Mouse (Mus musculus) cerebellum, adult 2 months (tissue): ENCODE results near the gene Fam234b. TPM values are rescaled to one million over a fixed set of nuclear protein-coding genes. Genes with fewer than 3 reads are reported as not detected.

ENCODE experiments used
- DNase-seq, 2 experiments: peaks; one replicate each; pipeline ENCODE4 v3.0.0; 2021
- H3K27ac ChIP-seq: fragments of 200-500 bp; 2 replicates; pipeline ENCODE4 v1.5.1; 2012; ENCODE audit warnings: low read length, control low read depth, inconsistent platforms; ENCODE audit not compliant: insufficient read depth
- H3K27me3 ChIP-seq: fragments of 200-500 bp; 2 replicates; pipeline ENCODE4 v1.6.1; 2012; ENCODE audit warnings: inconsistent platforms, mild to moderate bottlenecking, low read length, moderate library complexity; ENCODE audit not compliant: control insufficient read depth, insufficient read depth
- H3K4me1 ChIP-seq: fragments of 200-500 bp; 2 replicates; pipeline ENCODE4 v1.6.1; 2011; ENCODE audit warnings: low read length; ENCODE audit not compliant: control insufficient read depth, insufficient read depth
- H3K4me3 ChIP-seq: fragments of 200-500 bp; replicated peaks from 2 replicates; pipeline ENCODE3; 2011; ENCODE audit warnings: mild to moderate bottlenecking, low read depth, low read length, control low read depth; ENCODE audit not compliant: insufficient read depth
- CTCF ChIP-seq: fragments of 200-500 bp; IDR thresholded peaks from 2 replicates; pipeline ENCODE4 v1.5.1; 2011; ENCODE audit warnings: low read depth, mild to moderate bottlenecking, control low read depth, low read length, moderate library complexity, borderline replicate concordance; ENCODE audit not compliant: insufficient read depth
- POLR2A ChIP-seq: fragments of 200-500 bp; IDR thresholded peaks from 2 replicates; pipeline ENCODE4 v1.6.1; 2011; ENCODE audit warnings: low read length, control low read depth, borderline replicate concordance; ENCODE audit not compliant: insufficient read depth
- WGBS: fragments of 180-500 bp; shearing (Covaris S2); methylation state at CpG from one replicate; pipeline ENCODE4 v1.1.7; 2018; 5-methylcytosine and 5-hydroxymethylcytosine counted together
- polyA plus RNA-seq: library from polyadenylated mRNA; depleted of rRNA; stranded (reverse); fragments of >200 nt; gene quantifications from 2 replicates; pipeline ENCODE4 v1.2.3, GENCODE M21; 2012

The Fam234b gene
- polyA plus RNA-seq, 1 experiment: 118 TPM

DNA sequence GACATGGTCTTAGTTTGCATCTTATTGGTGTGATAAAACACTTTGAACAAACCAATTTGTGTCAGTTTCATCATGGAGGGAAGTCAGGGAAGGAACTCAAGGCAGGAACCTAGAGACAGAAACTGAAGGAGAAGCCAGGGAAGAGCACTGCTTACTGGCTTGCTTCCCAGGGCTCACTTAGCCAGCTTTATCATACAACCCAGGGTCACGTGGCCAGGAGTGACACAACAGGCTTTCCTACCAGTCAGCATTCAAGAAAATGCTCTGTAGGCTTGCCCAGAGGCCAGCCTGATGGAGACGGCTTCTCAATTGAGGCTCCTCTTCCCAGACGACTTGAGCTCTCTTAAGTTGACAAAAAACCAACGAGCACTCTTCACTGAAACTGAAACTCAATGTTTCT lies 2.9 kb upstream of the Fam234b start:
- H3K4me3 ChIP-seq: no peak overlapping the region
- no peak for TF ChIP-seq POLR2A
- DNase-seq: no peak
- 67% methylated on average over 4 of the region's 4 CpGs for WGBS
- no peaks in the 10 kb centered on the region; the same call in 1 of the 2 replicates for H3K27me3 ChIP-seq
- no peaks in the 10 kb centered on the region for H3K4me1 ChIP-seq
- no peak overlapping the region for H3K27ac ChIP-seq

- no peak for TF ChIP-seq POLR2A
- no peak for TF ChIP-seq CTCF
- H3K27ac ChIP-seq: no peak overlapping the region
- 90% methylated on average over 8 of the region's 8 CpGs for WGBS
- no peak for DNase-seq
- H3K4me1 ChIP-seq: no peaks in the 10 kb centered on the region
- no peaks in the 10 kb centered on the region; the same call in 1 of the 2 replicates for H3K27me3 ChIP-seq
- H3K4me3 ChIP-seq: no peak overlapping the region
Observed at GRCm38 (mm10) chr6:135196707-135197106, 1.1 kb upstream of the Fam234b start.

- DNase-seq: no peak
- TF ChIP-seq POLR2A (no peak), CTCF (no peak)
- Histone ChIP-seq H3K4me1 (no peaks in the 10 kb centered on the region), H3K4me3 (peak overlapping the region; percentile 89), H3K27me3 (no peaks in the 10 kb centered on the region; the same call in 1 of the 2 replicates), H3K27ac (no peak overlapping the region; the same call in 1 of the 2 replicates)
- WGBS: 11% methylated on average over 7 of the region's 7 CpGs
Observed at GRCm38 (mm10) chr6:135197446-135197845, 331 bp upstream of the Fam234b start.

DNA sequence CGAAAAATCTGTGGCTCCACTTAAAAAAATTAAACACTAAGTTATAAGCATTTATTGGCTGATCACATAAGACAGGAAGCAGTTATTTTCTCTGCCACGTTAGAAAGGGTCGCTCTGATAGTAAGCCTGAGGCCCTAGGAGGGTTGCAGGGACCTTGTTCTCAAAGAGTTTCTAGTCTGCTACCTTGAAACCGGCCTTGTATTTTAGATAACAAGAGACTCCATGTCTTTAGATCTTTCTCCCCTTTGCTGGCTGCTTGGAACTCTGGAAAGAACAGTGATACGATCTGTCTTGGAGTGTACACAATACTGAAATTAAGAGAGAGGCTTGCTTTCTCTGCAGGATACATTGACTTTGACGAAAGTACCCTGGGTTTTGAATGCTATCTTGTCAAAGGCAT lies 949 bp downstream of the Fam234b start:
- TF ChIP-seq POLR2A (no peak), CTCF (no peak)
- WGBS: 25% methylated on average over 6 of the region's 6 CpGs
- Histone ChIP-seq H3K4me1 (no peaks in the 10 kb centered on the region), H3K27me3 (no peaks in the 10 kb centered on the region), H3K4me3 (peak overlapping the region; percentile 89), H3K27ac (no peak overlapping the region)
- DNase-seq: no peak

DNA sequence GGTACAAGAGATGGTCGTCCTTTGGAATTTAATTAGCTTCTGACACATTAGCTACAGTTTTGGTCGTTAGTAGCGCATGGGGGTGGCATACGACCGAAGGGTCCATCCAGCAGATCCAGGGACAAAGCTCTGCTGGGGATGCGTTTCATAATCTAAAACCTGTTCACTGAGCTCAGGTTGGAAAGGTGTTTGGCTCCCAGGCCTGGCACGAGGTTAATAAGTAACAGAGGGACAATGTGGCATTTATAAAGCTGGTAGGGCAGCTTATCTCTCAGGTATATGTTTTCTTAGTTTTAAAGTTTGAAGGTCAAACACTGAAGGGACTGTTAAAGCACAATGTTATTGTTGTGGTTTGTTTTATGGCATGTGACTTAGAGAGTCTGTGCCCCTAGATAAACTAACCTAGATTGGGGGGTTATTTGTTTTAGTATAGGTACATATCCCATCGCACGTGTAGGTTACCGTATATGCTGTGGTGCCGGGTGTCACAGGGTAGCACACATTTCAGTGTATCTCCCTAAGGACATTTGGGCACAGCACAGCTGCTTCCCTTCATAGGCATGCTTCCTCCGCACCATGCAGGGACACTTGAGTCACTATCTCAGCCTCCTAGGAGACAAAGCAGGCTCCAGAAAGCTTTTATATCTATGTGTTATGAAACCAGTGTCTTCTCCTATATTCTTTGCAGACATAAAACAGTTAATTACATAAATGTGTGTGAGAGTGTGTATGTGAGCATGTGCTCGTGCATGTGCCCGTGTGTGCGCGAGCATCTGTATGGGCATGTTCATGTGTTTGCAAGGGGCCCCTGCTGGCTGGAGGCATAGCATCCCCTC lies 2.6 kb downstream of the Fam234b start:
- DNase-seq: no peak
- no peak for TF ChIP-seq POLR2A
- no peak for TF ChIP-seq CTCF
- H3K4me3 ChIP-seq: no peak overlapping the region
- no peaks in the 10 kb centered on the region for H3K27me3 ChIP-seq
- WGBS: 76% methylated on average over 16 of the region's 16 CpGs
- no peaks in the 10 kb centered on the region for H3K4me1 ChIP-seq
- no peak overlapping the region for H3K27ac ChIP-seq

DNA sequence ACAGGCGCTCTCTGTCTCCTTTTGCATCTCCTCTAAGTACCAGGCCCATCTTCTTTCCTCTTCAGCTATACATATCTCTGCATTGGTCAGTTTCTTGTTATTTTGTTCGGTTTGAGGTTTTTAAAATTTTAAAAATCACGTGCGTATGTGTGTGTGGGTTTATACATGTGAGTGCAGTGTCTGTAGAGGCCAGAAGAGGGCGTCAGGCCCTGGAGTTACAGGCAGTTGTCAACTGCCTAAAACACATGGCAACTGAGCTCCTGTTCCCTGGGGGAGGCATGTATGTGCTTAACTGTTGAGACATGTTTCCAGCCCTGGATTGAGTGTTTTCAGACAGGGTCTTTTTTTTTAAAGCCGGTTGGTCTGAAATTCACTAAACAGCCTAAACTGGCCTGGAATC lies 4.9 kb downstream of the Fam234b start:
- Histone ChIP-seq H3K27me3 (no peaks in the 10 kb centered on the region), H3K4me3 (no peak overlapping the region), H3K4me1 (no peaks in the 10 kb centered on the region), H3K27ac (no peak overlapping the region)
- no peak for TF ChIP-seq POLR2A
- 0 out of 2 replicates have a peak, but pooled peaks have one; percentile 12 for TF ChIP-seq CTCF
- 90% methylated on average over 6 of the region's 6 CpGs for WGBS
- DNase-seq: no peak

DNA sequence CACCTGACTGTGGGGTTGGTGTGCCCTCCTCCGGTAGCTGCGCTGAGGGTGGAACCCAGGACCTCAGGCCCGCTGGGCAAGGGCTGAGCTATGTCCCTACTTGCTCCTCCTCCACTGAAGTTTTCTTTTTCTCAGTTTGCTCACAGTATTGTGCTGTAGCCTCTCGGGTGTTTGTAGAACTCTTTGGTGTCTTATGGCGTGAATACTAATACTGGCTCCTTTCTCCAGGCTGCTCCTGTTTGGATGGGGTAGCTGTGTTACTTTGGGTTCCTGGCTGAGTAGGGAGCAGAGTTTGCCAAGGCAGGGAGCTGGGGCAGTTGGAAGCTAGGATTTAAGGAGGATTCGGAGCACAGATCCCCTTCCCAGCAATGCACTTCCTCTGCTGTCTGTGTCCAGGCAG lies 6.0 kb downstream of the Fam234b start:
- no peak overlapping the region for H3K27ac ChIP-seq
- H3K4me3 ChIP-seq: no peak overlapping the region
- peak; percentile 16 to 54 for DNase-seq
- no peaks in the 10 kb centered on the region for H3K4me1 ChIP-seq
- H3K27me3 ChIP-seq: no peaks in the 10 kb centered on the region
- no peak for TF ChIP-seq CTCF
- TF ChIP-seq POLR2A: no peak
- WGBS: 59% methylated on average over 6 of the region's 6 CpGs

GRCm38 (mm10) chr6:135204869-135205268 lies 7.1 kb downstream of the Fam234b start:
- WGBS: 71% methylated on average over 4 of the region's 4 CpGs
- no peak overlapping the region for H3K4me3 ChIP-seq
- H3K4me1 ChIP-seq: no peaks in the 10 kb centered on the region
- no peak overlapping the region for H3K27ac ChIP-seq
- TF ChIP-seq CTCF: no peak
- no peak for TF ChIP-seq POLR2A
- no peak for DNase-seq
- no peaks in the 10 kb centered on the region for H3K27me3 ChIP-seq
